Mouse (Mus musculus) hindbrain, embryonic 12.5 days (tissue): ENCODE data around the gene Zfp318. TPM values are rescaled to one million over a fixed set of nuclear protein-coding genes. Genes with fewer than 3 reads are reported as not detected.

Source experiments
- ATAC-seq: fragments of 200-750 bp; cut with Nextera tagmentation; 2 replicates; pipeline ENCODE4 v1.8.0; 2017; ENCODE audit warnings: moderate TSS enrichment; ENCODE audit not compliant: low FRiP score
- H3K27ac ChIP-seq: fragments of 300-500 bp; sonication (generic); 2 replicates; pipeline ENCODE4 v1.5.1; 2016; ENCODE audit warnings: mild to moderate bottlenecking
- H3K27me3 ChIP-seq: fragments of 300-500 bp; sonication (generic); 2 replicates; pipeline ENCODE4 v1.6.1; 2016; ENCODE audit warnings: mild to moderate bottlenecking
- H3K36me3 ChIP-seq: fragments of 300-500 bp; sonication (generic); 2 replicates; pipeline ENCODE4 v1.6.1; 2016; ENCODE audit warnings: mild to moderate bottlenecking
- H3K4me1 ChIP-seq: fragments of 300-500 bp; sonication (generic); 2 replicates; pipeline ENCODE4 v1.6.1; 2016
- H3K4me2 ChIP-seq: fragments of 300-500 bp; sonication (generic); replicated peaks from 2 replicates; pipeline ENCODE4 v1.6.1; 2016; ENCODE audit warnings: mild to moderate bottlenecking
- H3K4me3 ChIP-seq: fragments of 300-500 bp; sonication (generic); 2 replicates; pipeline ENCODE4 v1.5.1; 2016; ENCODE audit warnings: mild to moderate bottlenecking
- H3K9ac ChIP-seq: fragments of 300-500 bp; sonication (generic); 2 replicates; pipeline ENCODE4 v1.6.1; 2016; ENCODE audit warnings: mild to moderate bottlenecking, moderate library complexity
- H3K9me3 ChIP-seq: fragments of 300-500 bp; sonication (generic); replicated peaks from 2 replicates; pipeline ENCODE4 v1.6.1; 2016; ENCODE audit warnings: mild to moderate bottlenecking
- WGBS: fragments of 180-500 bp; shearing (Covaris S2); methylation state at CpG from one replicate; pipeline ENCODE4 v1.1.7; 2016; 5-methylcytosine and 5-hydroxymethylcytosine counted together
- polyA plus RNA-seq: library from polyadenylated mRNA; unstranded; fragments of >200 nt; fragmentation: Nextera tagmentation; extraction: Ambion mirVana; gene quantifications from 2 replicates; pipeline ENCODE4 v1.2.1, GENCODE M21; 2016

Gene Zfp318
- 24.4 and 25.3 TPM in 2 replicates for polyA plus RNA-seq

DNA sequence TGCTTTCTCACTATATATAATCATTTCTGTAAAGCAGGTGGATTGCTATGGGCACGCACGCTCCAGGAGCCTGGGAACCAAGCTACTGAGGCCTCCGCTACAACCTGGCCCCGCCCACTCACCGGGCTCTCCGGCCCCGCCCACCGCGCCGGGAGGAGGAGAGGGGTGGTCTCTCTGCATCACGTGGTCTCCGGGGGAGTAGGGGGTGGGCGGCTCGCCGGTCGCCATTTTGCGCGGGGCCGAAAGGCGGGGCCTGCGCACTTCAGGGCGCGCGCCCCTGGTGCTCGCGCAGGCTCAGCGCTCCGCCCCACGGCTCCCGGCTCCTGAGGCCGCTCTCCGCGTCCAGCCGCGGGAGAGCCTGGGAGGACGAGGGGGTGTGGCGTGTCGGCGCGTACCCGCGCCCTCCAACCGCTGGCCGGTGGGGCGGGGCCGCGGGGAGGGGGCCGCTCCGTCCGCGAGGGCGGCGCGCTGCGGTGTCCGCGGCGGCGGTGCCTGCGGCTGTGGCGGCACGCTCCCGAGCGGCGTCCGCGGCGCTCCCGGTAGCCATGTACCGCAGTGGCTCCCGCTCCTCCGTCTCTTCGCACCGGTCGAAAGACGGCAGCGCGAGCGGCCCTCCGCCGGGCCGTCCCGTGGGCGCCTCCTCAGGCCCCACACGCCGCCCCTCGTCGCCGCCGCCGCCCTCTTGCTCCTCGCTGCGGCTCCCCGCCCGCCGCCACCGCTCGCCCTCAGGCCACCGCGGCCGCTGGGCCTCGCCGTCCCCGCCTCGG is at the start of gene Zfp318:
Gene Zfp318 (plus strand): TSS at position 438 of the 767 bp plus-strand sequence.
- peak within 1 kb of the TSS; percentile 63 for H3K4me2 ChIP-seq
- H3K4me3 ChIP-seq, result peak within 1 kb of the TSS; percentile 97
- H3K4me1 ChIP-seq, result peaks cover 19% of the 10 kb centered on the region
- WGBS, result under 1% methylated on average over 40 of the region's 105 CpGs
- H3K27me3 ChIP-seq, result no peaks in the 10 kb centered on the region
- H3K9me3 ChIP-seq, result no peaks in the 10 kb centered on the region
- ATAC-seq, result peak; percentile 97
- peak within 1 kb of the TSS; percentile 94 for H3K27ac ChIP-seq
- peak within 1 kb of the TSS; percentile 98 for H3K9ac ChIP-seq
- H3K36me3 ChIP-seq, result peaks cover 14% of the 10 kb centered on the region

DNA sequence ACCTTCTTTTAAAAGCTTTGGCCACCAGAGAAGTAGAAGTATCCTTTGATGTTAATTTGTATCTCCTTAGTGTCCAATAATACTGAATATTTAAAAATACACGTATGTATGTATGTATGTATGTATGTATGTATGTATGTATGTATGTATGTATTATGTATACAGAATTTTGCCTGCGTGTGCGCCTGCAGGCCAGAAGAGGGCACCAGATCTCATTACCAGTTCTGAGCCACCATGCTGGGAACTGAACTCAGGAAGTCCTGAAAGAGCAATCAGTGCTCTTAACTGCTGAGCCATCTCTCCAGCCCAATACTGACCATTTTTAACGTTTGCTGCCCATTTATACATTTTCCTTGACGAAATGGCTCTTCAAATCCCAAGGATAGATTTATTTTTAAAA is 47.1 kb upstream of the Zfp318 start:
- H3K9ac ChIP-seq, result no peak overlapping the region
- H3K4me1 ChIP-seq, result no peaks in the 10 kb centered on the region
- no peak overlapping the region for H3K4me3 ChIP-seq
- H3K9me3 ChIP-seq, result no peaks in the 10 kb centered on the region
- H3K4me2 ChIP-seq, result no peak overlapping the region
- no peaks in the 10 kb centered on the region; the same call in 1 of the 2 replicates for H3K27me3 ChIP-seq
- no peak for ATAC-seq
- no peak overlapping the region for H3K27ac ChIP-seq
- no peaks in the 10 kb centered on the region for H3K36me3 ChIP-seq
- WGBS, result 27% methylated on average over 5 of the region's 5 CpGs

DNA sequence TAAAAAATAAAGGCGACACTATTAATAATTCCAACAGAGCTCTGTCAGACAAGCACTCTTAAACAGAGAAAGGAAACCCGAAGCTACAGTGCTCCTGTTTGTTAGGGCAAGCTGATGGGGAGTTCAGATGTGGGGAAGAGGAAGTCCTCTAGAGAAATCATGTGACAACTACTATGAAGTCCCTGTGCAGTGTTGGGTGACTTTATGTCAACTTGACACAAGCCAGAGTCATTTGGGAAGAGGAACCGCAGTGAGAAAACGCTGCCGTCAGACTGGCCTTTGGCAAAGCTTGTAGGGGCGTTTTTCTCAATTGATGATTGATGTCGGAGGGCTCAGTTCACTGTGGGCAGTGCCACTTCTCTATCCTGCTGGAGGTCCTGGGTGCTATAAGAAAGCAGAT is 42.3 kb upstream of the Zfp318 start:
- no peak for ATAC-seq
- 83% methylated on average over 7 of the region's 7 CpGs for WGBS
- Histone ChIP-seq H3K9me3 (0 out of 2 replicates have a peak, but pooled peaks cover 11% of the 10 kb centered on the region), H3K4me3 (no peak overlapping the region), H3K27me3 (no peaks in the 10 kb centered on the region), H3K9ac (no peak overlapping the region), H3K4me1 (no peaks in the 10 kb centered on the region), H3K4me2 (no peak overlapping the region), H3K27ac (no peak overlapping the region), H3K36me3 (no peaks in the 10 kb centered on the region)

DNA sequence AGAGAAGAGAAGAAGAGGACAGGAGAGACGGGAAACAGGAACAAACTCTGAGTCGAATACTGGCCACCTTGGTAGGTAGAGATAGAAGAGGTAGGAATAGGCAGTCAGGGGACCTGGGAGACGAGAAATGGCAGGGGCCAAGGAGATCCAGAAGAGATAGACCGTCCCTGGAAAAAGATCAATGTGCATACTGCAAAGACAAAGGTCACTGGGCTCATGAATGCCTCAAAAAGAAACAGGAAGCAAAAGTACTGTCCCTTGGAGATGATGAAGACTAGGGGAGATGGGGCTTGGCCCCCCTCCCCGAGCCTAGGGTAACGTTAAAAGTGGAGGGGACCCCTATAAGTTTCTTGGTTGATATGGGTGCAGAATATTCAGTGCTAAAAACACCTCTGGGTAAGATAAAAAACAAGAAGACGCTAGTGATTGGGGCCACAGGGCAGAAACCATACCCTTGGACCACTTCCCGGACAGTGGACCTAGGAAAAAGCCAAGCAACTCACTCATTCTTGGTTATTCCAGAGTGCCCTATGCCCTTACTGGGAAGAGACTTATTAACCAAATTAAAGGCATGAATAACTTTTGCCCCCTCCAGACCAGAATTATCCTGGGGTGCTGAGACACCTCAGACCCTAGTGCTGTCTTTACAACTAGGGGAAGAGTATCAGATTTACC is 32.4 kb upstream of the Zfp318 start:
- no peak overlapping the region for H3K4me3 ChIP-seq
- H3K36me3 ChIP-seq, result no peaks in the 10 kb centered on the region
- no peak for ATAC-seq
- H3K27me3 ChIP-seq, result no peaks in the 10 kb centered on the region
- no peak overlapping the region for H3K4me2 ChIP-seq
- H3K4me1 ChIP-seq, result no peaks in the 10 kb centered on the region
- H3K27ac ChIP-seq, result no peak overlapping the region
- no peak overlapping the region for H3K9ac ChIP-seq
- H3K9me3 ChIP-seq, result peaks cover 5% of the 10 kb centered on the region; the same call in 1 of the 2 replicates
- WGBS, result 87% methylated on average over 8 of the region's 8 CpGs

DNA sequence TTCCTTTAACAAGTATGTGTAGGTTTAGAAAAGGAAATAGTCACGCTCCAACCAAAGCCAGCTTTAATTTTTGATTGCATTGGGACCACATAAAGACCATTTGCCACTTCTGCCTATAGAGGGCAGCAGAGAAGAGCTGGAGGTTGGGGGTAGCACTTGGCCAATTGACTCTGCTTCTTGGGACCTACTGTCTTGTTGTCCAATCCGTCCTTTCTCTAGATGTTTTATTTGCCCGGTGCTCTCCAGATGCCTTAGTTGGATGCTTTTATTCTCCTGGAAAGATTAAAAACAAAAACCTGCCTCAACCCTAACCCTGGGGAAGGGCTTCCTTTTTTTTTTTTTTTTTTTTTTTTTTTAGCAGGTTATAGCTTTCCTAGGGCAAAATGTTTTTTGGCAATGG is 11.7 kb upstream of the Zfp318 start:
- no peaks in the 10 kb centered on the region for H3K4me1 ChIP-seq
- ATAC-seq, result no peak
- no peak overlapping the region for H3K4me3 ChIP-seq

DNA sequence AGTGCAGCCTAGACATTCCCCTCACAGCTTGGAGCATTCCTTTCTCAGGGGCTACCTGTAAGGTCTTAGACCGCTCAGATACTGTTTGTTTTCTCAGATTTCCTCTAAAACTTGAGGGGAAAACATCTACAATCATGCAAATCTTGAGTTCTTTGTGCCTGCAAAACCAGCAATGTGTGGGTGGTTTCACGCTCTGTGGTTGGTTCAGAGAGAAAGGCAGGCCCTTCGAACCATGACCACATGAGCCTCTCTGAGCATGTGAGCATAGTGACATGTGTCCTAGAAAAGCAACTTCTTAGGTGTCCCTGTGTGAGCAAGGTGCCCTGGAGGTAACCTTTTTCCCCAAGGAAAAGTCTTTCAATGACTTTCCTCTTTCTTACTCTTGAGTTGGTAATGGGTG is 5.0 kb upstream of the Zfp318 start:
- no peak for ATAC-seq
- H3K4me2 ChIP-seq, result no peak overlapping the region
- no peaks in the 10 kb centered on the region for H3K27me3 ChIP-seq
- no peaks in the 10 kb centered on the region for H3K9me3 ChIP-seq
- H3K27ac ChIP-seq, result no peak overlapping the region
- no peak overlapping the region for H3K9ac ChIP-seq
- no peaks in the 10 kb centered on the region for H3K4me1 ChIP-seq
- WGBS, result 84% methylated on average over 3 of the region's 3 CpGs
- no peak overlapping the region for H3K4me3 ChIP-seq
- H3K36me3 ChIP-seq, result no peaks in the 10 kb centered on the region

More for the DNA sequence above, 11.7 kb upstream of the Zfp318 start:
- Histone ChIP-seq H3K36me3 (no peaks in the 10 kb centered on the region), H3K27ac (no peak overlapping the region), H3K9ac (no peak overlapping the region), H3K9me3 (no peaks in the 10 kb centered on the region), H3K4me2 (no peak overlapping the region), H3K27me3 (no peaks in the 10 kb centered on the region)
- WGBS, result 68% methylated on average over 3 of the region's 3 CpGs

GRCm38 (mm10) chr17:46384061-46384801 is 700 bp downstream of the Zfp318 start:
- Histone ChIP-seq H3K4me1 (peaks cover 19% of the 10 kb centered on the region), H3K4me3 (peak overlapping the region; percentile 97), H3K27ac (peak overlapping the region; percentile 94), H3K9me3 (no peaks in the 10 kb centered on the region), H3K9ac (peak overlapping the region; percentile 98), H3K4me2 (peak overlapping the region; percentile 63), H3K27me3 (no peaks in the 10 kb centered on the region), H3K36me3 (peaks cover 19% of the 10 kb centered on the region)
- ATAC-seq, result peak; percentile 18
- WGBS, result under 1% methylated on average over 55 of the region's 70 CpGs

DNA sequence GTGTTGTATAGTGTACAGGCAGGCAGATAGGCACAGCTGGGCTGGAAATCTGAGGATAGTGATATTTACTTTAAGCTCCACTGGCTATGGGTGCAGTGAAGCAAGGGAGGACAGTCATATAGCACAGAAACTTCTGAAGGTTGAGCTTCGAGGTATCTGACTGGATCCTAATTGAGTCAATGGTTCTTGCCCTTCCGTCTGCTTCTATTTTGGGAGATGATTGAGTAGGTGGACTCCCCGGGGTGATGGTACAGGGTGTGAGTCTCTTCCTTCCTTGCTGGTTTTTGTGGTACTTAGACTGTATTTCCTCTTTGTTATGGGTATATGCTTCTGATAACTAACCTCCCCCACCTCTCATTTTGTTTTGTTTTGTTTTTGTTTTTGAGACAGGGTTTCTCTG is 4.7 kb downstream of the Zfp318 start:
- Histone ChIP-seq H3K36me3 (peaks cover 27% of the 10 kb centered on the region), H3K27ac (no peak overlapping the region), H3K9me3 (no peaks in the 10 kb centered on the region), H3K9ac (no peak overlapping the region), H3K4me3 (no peak overlapping the region), H3K27me3 (no peaks in the 10 kb centered on the region), H3K4me1 (peaks cover 19% of the 10 kb centered on the region), H3K4me2 (no peak overlapping the region)
- 89% methylated on average over 3 of the region's 3 CpGs for WGBS
- no peak for ATAC-seq

GRCm38 (mm10) chr17:46393012-46393411 is 9.5 kb downstream of the Zfp318 start:
- no peak overlapping the region for H3K9ac ChIP-seq
- 48% methylated on average over 2 of the region's 2 CpGs for WGBS
- no peaks in the 10 kb centered on the region for H3K4me1 ChIP-seq
- H3K36me3 ChIP-seq, result peaks cover 37% of the 10 kb centered on the region
- ATAC-seq, result no peak
- no peaks in the 10 kb centered on the region for H3K9me3 ChIP-seq
- H3K4me3 ChIP-seq, result no peak overlapping the region
- H3K4me2 ChIP-seq, result no peak overlapping the region
- H3K27me3 ChIP-seq, result no peaks in the 10 kb centered on the region
- no peak overlapping the region for H3K27ac ChIP-seq

GRCm38 (mm10) chr17:46394631-46395030 is 11.1 kb downstream of the Zfp318 start:
- Histone ChIP-seq H3K36me3 (peaks cover 38% of the 10 kb centered on the region), H3K9ac (no peak overlapping the region), H3K4me1 (no peaks in the 10 kb centered on the region), H3K4me2 (no peak overlapping the region), H3K4me3 (no peak overlapping the region), H3K27ac (no peak overlapping the region), H3K27me3 (no peaks in the 10 kb centered on the region), H3K9me3 (no peaks in the 10 kb centered on the region)
- ATAC-seq, result no peak
- 83% methylated on average over 1 of the region's 1 CpGs for whole genome bisulfite sequencing

DNA sequence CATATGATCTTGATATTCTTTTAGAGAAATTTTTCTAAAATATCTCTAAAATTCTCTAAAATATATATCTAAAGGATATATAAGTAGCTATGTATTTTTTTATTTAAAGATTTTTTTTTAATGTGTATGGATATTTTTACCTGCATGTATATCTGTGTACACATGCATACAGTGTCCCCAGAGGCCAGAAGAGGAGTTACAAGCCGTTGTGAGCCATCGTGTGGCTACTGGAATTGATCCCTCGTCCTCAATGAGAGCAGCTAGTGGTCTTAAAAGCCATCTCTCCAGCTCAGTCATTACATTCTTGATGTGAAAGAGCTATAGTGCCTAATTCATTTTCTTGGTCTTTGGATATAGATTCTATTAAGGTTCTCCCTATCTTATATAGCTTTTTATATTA is 24.9 kb downstream of the Zfp318 start:
- H3K9me3 ChIP-seq, result no peaks in the 10 kb centered on the region
- 58% methylated on average over 3 of the region's 3 CpGs for WGBS
- no peak overlapping the region for H3K4me3 ChIP-seq
- ATAC-seq, result no peak
- no peak overlapping the region for H3K4me2 ChIP-seq
- H3K27ac ChIP-seq, result no peak overlapping the region
- no peak overlapping the region for H3K9ac ChIP-seq
- H3K4me1 ChIP-seq, result no peaks in the 10 kb centered on the region
- peaks cover 66% of the 10 kb centered on the region for H3K36me3 ChIP-seq
- H3K27me3 ChIP-seq, result no peaks in the 10 kb centered on the region

DNA sequence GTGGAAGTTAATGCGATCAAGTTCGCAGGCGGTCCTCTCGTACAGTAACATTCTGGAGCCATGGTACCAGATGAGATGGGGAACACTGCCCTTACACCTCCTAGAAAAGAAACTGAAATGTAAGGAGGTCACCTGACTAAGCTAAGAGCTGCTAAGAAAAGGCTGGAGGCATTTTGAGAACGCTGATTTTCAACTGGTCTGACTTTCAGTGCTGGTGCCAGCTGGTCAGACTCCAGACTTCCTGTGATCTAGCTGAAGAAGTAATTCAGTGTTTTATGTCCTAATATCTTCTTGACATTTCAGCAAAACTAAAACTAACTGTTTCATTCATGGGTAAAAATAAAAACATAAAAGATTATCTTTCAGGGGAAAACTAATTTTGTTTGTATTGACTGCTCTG is 35.1 kb downstream of the Zfp318 start:
- Histone ChIP-seq H3K27me3 (no peaks in the 10 kb centered on the region), H3K4me3 (no peak overlapping the region), H3K9me3 (no peaks in the 10 kb centered on the region), H3K36me3 (peaks cover 13% of the 10 kb centered on the region), H3K27ac (no peak overlapping the region), H3K4me2 (no peak overlapping the region), H3K9ac (no peak overlapping the region), H3K4me1 (no peaks in the 10 kb centered on the region)
- ATAC-seq, result no peak
- 85% methylated on average over 5 of the region's 5 CpGs for WGBS
